Mouse (Mus musculus): ENCODE results near the gene Adprhl2.

DNA sequence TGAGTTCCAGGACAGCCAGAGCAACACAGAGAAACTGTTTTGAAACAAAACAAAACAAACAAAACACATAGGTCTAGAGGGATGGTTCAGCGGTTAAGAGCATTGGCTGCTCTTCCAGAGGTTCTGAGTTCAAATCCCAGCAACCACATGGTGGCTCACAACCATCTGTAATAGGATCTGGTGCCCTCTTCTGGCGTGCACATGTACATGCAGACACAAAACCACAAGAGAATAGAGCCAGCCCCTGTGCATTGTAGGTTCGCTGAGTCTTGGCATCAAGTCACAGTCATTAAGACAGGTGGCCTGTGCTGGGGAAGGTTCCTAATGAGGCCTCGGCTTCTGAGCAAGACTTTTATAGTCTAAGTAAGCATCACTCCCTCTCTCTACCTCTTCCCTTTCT, 17.6 kb downstream of the Adprhl2 start:
- no peak for TF ChIP-seq CTCF (IDR thresholded peaks at IDR 0.05; ENCODE audit: insufficient read depth, low read length)
- no peak for TF ChIP-seq POLR2A (IDR thresholded peaks at IDR 0.05; ENCODE audit: borderline replicate concordance, extremely low read depth, low read depth, low read length)

Measured in lung, adult 2 months (tissue).